Mouse (Mus musculus) 416B (cell line): Measurements from ENCODE around the gene Cyp2d22.
A peak's percentile ranks its signal among the peaks of the same experiment; 100 is the strongest.
"Not testable (repeated sequence)": the region's sequence is repeated elsewhere in the genome, so short reads cannot be mapped to it uniquely, and the experiment has no call there.

Experiments
- DNase-seq: peaks from one replicate; pipeline ENCODE4 v3.0.0; 2011; ENCODE audit warnings: low read depth

Cyp2d22 gene

GRCm38 (mm10) chr15:82379871-82380713, at the start of gene Cyp2d22:
Gene Cyp2d22 (minus strand): TSS chr15:82380260.
- DNase-seq: no peak

- DNase-seq: no peak
These were observed 43.4 kb upstream of the Cyp2d22 start for GRCm38 (mm10) chr15:82423471-82423870.

GRCm38 (mm10) chr15:82422935-82423334, 42.9 kb upstream of the Cyp2d22 start:
- no peak for DNase-seq

GRCm38 (mm10) chr15:82418616-82419015, 38.6 kb upstream of the Cyp2d22 start:
- no peak for DNase-seq

GRCm38 (mm10) chr15:82416797-82417789, 37.0 kb upstream of the Cyp2d22 start:
- DNase-seq: peak; percentile 78

GRCm38 (mm10) chr15:82407536-82407935, 27.5 kb upstream of the Cyp2d22 start:
- DNase-seq: no peak

GRCm38 (mm10) chr15:82406981-82407380, 26.9 kb upstream of the Cyp2d22 start, which contains the start of gene Cyp2d10:
Gene Cyp2d10 (minus strand): TSS chr15:82407195.
- no peak for DNase-seq

GRCm38 (mm10) chr15:82404163-82404562, 24.1 kb upstream of the Cyp2d22 start:
- no peak for DNase-seq

- no peak for DNase-seq
These were observed 23.5 kb upstream of the Cyp2d22 start for GRCm38 (mm10) chr15:82403606-82404005.

GRCm38 (mm10) chr15:82402741-82403140, 22.7 kb upstream of the Cyp2d22 start:
- DNase-seq: no peak

GRCm38 (mm10) chr15:82402106-82402505, 22.0 kb upstream of the Cyp2d22 start:
- no peak for DNase-seq

GRCm38 (mm10) chr15:82401516-82401915, 21.5 kb upstream of the Cyp2d22 start:
- no peak for DNase-seq

- not testable (repeated sequence) for DNase-seq
These were observed 15.9 kb upstream of the Cyp2d22 start for GRCm38 (mm10) chr15:82395955-82396354.

GRCm38 (mm10) chr15:82393922-82394321, 13.9 kb upstream of the Cyp2d22 start, which contains the start of gene Cyp2d11:
Gene Cyp2d11 (minus strand): TSS chr15:82394022.
- DNase-seq: not testable (repeated sequence)

GRCm38 (mm10) chr15:82389916-82390315, 9.9 kb upstream of the Cyp2d22 start:
- not testable (repeated sequence) for DNase-seq

GRCm38 (mm10) chr15:82385729-82386128, 5.7 kb upstream of the Cyp2d22 start:
- DNase-seq: no peak

- no peak for DNase-seq
These were observed 2.4 kb upstream of the Cyp2d22 start for GRCm38 (mm10) chr15:82382441-82382840.

GRCm38 (mm10) chr15:82380714-82381062, 628 bp upstream of the Cyp2d22 start:
- no peak for DNase-seq

GRCm38 (mm10) chr15:82379511-82379870, 569 bp downstream of the Cyp2d22 start:
- DNase-seq: no peak

GRCm38 (mm10) chr15:82378261-82379180, 1.5 kb downstream of the Cyp2d22 start:
- DNase-seq: no peak

- DNase-seq: no peak
These were observed 2.4 kb downstream of the Cyp2d22 start for GRCm38 (mm10) chr15:82377701-82378100.
